Mouse (Mus musculus): ENCODE results near the gene Mrpl16. TPM values are rescaled to one million over a fixed set of nuclear protein-coding genes. Genes with fewer than 3 reads are reported as not detected.

Gene Mrpl16
- polyA plus RNA-seq (2015; fragmentation: Nextera tagmentation; extraction: Ambion mirVana) = 49.2 and 51.4 TPM in 2 replicates

DNA sequence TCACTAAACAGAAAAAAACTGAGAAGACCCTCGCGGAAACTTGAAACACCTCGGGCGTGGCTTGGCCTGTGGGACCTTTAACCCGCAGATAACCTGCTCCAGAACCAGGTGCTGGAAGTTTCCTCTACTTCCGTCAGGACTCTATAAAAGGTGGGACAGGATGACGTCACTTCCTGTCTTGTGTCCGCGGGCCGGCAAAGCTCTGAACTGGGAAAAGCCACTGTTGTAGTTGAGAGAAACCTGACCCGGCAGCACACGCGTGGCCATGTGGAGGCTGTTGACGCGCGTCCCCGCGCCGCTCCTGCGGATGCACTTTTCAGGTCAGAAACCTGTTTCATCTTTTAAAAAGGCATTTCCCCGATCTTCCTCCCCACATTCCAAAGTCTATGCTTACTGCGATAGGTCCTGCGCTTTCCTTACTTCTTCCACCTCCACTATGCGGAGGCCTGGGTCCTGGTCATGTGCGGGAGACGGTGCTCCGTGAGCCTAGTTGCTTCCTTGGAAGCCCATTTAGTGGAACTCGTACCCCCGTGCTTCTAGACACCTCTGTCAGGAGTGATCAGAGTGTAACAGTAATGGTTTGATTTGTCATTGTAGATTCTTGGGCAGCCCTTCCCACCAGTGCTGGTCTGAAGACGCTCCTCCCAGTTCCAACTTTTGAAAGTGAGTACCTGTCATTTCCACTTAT lies at the start of gene Mrpl16:
Gene Mrpl16, plus strand, starts transcription at position 187 of the 688 bp plus-strand sequence.
- 0 out of 2 replicates have a peak, but pooled peaks cover 6% of the 10 kb centered on the region for H3K36me3 ChIP-seq (ENCODE audit: control insufficient read depth, insufficient read depth, low read length)
- H3K4me3 ChIP-seq (ENCODE audit: low read depth, low read length) = peak within 1 kb of the TSS; percentile 65
- no peak for TF ChIP-seq EP300 (optimal IDR thresholded peaks at IDR 0.05)
- TF ChIP-seq CTCF (IDR thresholded peaks at IDR 0.05; ENCODE audit: low read depth) = no peak
- peak within 1 kb of the TSS; percentile 75 for H3K9ac ChIP-seq (ENCODE audit: low read length)
- no peaks in the 10 kb centered on the region for H3K9me3 ChIP-seq (ENCODE audit: control insufficient read depth, low read length)
- no peaks in the 10 kb centered on the region for H3K4me1 ChIP-seq (replicated peaks; ENCODE audit: control insufficient read depth, insufficient read depth)
- under 1% methylated on average over 30 of the region's 30 CpGs for WGBS
- H3K27me3 ChIP-seq (ENCODE audit: control insufficient read depth, insufficient read depth, low read length) = no peaks in the 10 kb centered on the region
- peak; percentile 91 for ATAC-seq (ENCODE audit: low FRiP score, low TSS enrichment)
- peak within 1 kb of the TSS; percentile 73 for H3K27ac ChIP-seq (replicated peaks)
- peak; percentile 86 for DNase-seq (ENCODE audit: low spot score)
- peak within 1 kb of the TSS; percentile 82 for H3K4me2 ChIP-seq (replicated peaks; ENCODE audit: low read depth)

DNA sequence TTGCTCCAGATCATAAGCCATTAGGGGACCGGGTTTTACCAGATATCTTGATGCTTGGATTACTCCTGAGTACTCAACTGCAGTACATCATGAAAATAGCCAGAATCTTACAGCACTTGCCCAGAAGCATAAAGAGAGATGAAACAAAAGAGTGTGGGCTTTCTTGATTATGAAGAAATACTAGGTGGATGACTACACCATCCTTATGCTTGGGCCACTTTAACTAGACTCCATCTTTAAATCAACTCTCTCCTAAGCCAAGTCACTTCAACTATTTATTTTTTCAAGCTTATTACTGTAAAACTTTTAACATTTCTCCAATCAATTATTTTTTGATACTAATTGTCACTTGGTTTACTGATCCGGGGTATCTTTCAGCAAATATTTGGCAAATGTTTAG lies 46.3 kb upstream of the Mrpl16 start:
- Histone ChIP-seq H3K27me3 (ENCODE audit: control insufficient read depth, insufficient read depth, low read length) (no peaks in the 10 kb centered on the region), H3K4me3 (ENCODE audit: low read depth, low read length) (no peak overlapping the region), H3K4me2 (replicated peaks; ENCODE audit: low read depth) (no peak overlapping the region), H3K9ac (ENCODE audit: low read length) (no peak overlapping the region), H3K4me1 (replicated peaks; ENCODE audit: control insufficient read depth, insufficient read depth) (no peaks in the 10 kb centered on the region), H3K9me3 (ENCODE audit: control insufficient read depth, low read length) (no peaks in the 10 kb centered on the region), H3K36me3 (ENCODE audit: control insufficient read depth, insufficient read depth, low read length) (no peaks in the 10 kb centered on the region), H3K27ac (replicated peaks) (no peak overlapping the region)
- DNase-seq (ENCODE audit: low spot score) = no peak
- TF ChIP-seq CTCF (IDR thresholded peaks at IDR 0.05; ENCODE audit: low read depth) = no peak
- TF ChIP-seq EP300 (optimal IDR thresholded peaks at IDR 0.05) = no peak
- no peak for ATAC-seq (ENCODE audit: low FRiP score, low TSS enrichment)
- WGBS = 27% methylated on average over 2 of the region's 2 CpGs

DNA sequence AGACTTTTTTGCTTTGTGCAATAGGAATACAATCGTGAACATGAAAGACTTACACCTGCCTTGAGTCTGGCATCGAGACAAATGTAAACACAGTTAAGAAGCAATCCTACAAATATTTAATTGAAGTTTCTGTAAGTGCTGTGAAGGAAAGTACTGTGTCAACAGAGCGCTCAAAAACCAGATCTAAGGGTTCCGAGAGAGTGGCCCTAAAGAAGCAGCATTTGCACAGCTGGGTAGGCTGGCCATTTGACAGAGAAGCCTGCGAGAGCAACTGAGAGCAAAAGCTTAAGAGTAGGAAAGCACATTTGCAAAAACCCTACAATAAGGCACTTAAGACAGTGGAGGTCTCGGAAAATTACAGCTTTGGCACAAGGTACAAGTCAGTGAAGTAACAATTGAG lies 45.9 kb upstream of the Mrpl16 start:
- Histone ChIP-seq H3K4me2 (replicated peaks; ENCODE audit: low read depth) (no peak overlapping the region), H3K27me3 (ENCODE audit: control insufficient read depth, insufficient read depth, low read length) (no peaks in the 10 kb centered on the region), H3K4me1 (replicated peaks; ENCODE audit: control insufficient read depth, insufficient read depth) (no peaks in the 10 kb centered on the region), H3K4me3 (ENCODE audit: low read depth, low read length) (no peak overlapping the region), H3K27ac (replicated peaks) (no peak overlapping the region), H3K36me3 (ENCODE audit: control insufficient read depth, insufficient read depth, low read length) (no peaks in the 10 kb centered on the region), H3K9me3 (ENCODE audit: control insufficient read depth, low read length) (no peaks in the 10 kb centered on the region), H3K9ac (ENCODE audit: low read length) (no peak overlapping the region)
- TF ChIP-seq EP300 (optimal IDR thresholded peaks at IDR 0.05) (no peak), CTCF (IDR thresholded peaks at IDR 0.05; ENCODE audit: low read depth) (no peak)
- DNase-seq (ENCODE audit: low spot score) (peak; percentile 60), ATAC-seq (ENCODE audit: low FRiP score, low TSS enrichment) (peak; percentile 79)
- 19% methylated on average over 6 of the region's 6 CpGs for WGBS

DNA sequence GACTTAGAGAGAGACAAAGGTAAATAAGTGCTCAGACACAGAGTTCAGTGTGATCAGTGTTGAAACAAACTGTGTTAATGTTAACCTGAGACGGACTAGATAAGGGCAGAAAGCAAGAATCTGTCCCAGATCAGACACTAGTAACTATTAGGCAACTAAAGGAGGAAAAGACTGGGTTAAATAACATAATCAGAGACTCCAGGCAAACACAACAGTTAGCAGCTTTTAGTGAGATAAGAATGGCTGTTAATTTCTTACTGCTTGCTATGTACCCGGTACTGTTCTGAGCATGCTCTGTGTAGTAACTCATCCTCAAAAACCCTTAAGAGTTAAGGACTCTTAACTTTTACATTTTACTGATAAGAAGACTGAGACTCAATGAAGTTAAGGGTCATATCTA lies 44.3 kb upstream of the Mrpl16 start:
- no peaks in the 10 kb centered on the region for H3K9me3 ChIP-seq (ENCODE audit: control insufficient read depth, low read length)
- WGBS = 57% methylated on average over 2 of the region's 2 CpGs
- DNase-seq (ENCODE audit: low spot score) (no peak), ATAC-seq (ENCODE audit: low FRiP score, low TSS enrichment) (no peak)
- no peaks in the 10 kb centered on the region for H3K36me3 ChIP-seq (ENCODE audit: control insufficient read depth, insufficient read depth, low read length)
- H3K4me3 ChIP-seq (ENCODE audit: low read depth, low read length) = no peak overlapping the region
- H3K27me3 ChIP-seq (ENCODE audit: control insufficient read depth, insufficient read depth, low read length) = no peaks in the 10 kb centered on the region
- H3K27ac ChIP-seq (replicated peaks) = no peak overlapping the region
- H3K4me2 ChIP-seq (replicated peaks; ENCODE audit: low read depth) = no peak overlapping the region
- TF ChIP-seq EP300 (optimal IDR thresholded peaks at IDR 0.05) = no peak
- no peak for TF ChIP-seq CTCF (IDR thresholded peaks at IDR 0.05; ENCODE audit: low read depth)
- no peak overlapping the region for H3K9ac ChIP-seq (ENCODE audit: low read length)
- H3K4me1 ChIP-seq (replicated peaks; ENCODE audit: control insufficient read depth, insufficient read depth) = no peaks in the 10 kb centered on the region

DNA sequence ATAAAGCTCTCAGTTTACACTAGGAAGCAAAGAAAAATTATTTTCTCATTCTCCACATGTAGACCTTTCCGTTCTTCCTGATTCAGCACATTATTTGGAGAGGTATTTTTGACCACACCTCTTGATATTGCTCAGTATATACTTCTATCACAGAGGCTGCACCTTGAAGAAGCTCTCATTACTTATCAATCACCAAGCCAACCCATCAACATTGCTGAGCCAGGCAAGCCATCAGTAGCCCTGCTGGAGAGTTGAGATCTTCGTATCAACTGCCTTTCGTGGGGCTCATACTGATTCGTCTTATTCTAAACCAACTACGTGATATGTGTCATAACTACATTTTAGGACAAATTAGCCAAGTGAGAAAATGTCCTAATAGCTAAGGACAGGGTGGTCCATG lies 42.9 kb upstream of the Mrpl16 start:
- H3K4me3 ChIP-seq (ENCODE audit: low read depth, low read length) = no peak overlapping the region
- no peaks in the 10 kb centered on the region for H3K4me1 ChIP-seq (replicated peaks; ENCODE audit: control insufficient read depth, insufficient read depth)
- 88% methylated on average over 5 of the region's 5 CpGs for WGBS
- no peak overlapping the region for H3K4me2 ChIP-seq (replicated peaks; ENCODE audit: low read depth)
- no peak overlapping the region for H3K27ac ChIP-seq (replicated peaks)
- ATAC-seq (ENCODE audit: low FRiP score, low TSS enrichment) = no peak
- H3K27me3 ChIP-seq (ENCODE audit: control insufficient read depth, insufficient read depth, low read length) = no peaks in the 10 kb centered on the region
- no peak for TF ChIP-seq EP300 (optimal IDR thresholded peaks at IDR 0.05)
- no peak for TF ChIP-seq CTCF (IDR thresholded peaks at IDR 0.05; ENCODE audit: low read depth)
- H3K36me3 ChIP-seq (ENCODE audit: control insufficient read depth, insufficient read depth, low read length) = no peaks in the 10 kb centered on the region
- H3K9me3 ChIP-seq (ENCODE audit: control insufficient read depth, low read length) = no peaks in the 10 kb centered on the region
- DNase-seq (ENCODE audit: low spot score) = no peak
- H3K9ac ChIP-seq (ENCODE audit: low read length) = no peak overlapping the region

DNA sequence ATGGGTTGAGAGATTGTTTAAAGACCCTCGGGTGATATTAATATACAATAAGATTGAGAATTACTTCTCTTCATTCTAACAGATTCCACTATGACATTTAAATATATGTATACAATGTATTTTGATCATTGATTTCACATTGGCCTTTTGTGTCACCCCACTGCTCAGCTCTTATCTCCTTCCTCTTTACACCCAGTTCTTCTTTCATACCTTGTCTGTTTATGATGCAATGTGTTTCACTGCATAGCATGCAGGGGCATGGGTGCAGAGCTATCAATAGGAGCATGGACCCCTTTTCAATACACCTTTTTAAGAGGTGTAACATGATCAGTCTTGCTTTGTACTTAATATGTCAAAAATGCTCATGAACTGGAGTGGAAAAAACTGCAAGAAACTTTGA lies 39.9 kb upstream of the Mrpl16 start:
- ATAC-seq (ENCODE audit: low FRiP score, low TSS enrichment) = no peak
- Histone ChIP-seq H3K4me3 (ENCODE audit: low read depth, low read length) (no peak overlapping the region), H3K27me3 (ENCODE audit: control insufficient read depth, insufficient read depth, low read length) (no peaks in the 10 kb centered on the region), H3K9ac (ENCODE audit: low read length) (no peak overlapping the region), H3K36me3 (ENCODE audit: control insufficient read depth, insufficient read depth, low read length) (no peaks in the 10 kb centered on the region), H3K27ac (replicated peaks) (no peak overlapping the region), H3K4me1 (replicated peaks; ENCODE audit: control insufficient read depth, insufficient read depth) (no peaks in the 10 kb centered on the region), H3K4me2 (replicated peaks; ENCODE audit: low read depth) (no peak overlapping the region), H3K9me3 (ENCODE audit: control insufficient read depth, low read length) (no peaks in the 10 kb centered on the region)
- no peak for DNase-seq (ENCODE audit: low spot score)
- WGBS = 74% methylated on average over 1 of the region's 1 CpGs
- TF ChIP-seq EP300 (optimal IDR thresholded peaks at IDR 0.05) (no peak), CTCF (IDR thresholded peaks at IDR 0.05; ENCODE audit: low read depth) (no peak)

Measured in stomach, postnatal 0 days (tissue).